Mouse (Mus musculus): ENCODE data around the gene Ackr2. TPM values are rescaled to one million over a fixed set of nuclear protein-coding genes. Genes with fewer than 3 reads are reported as not detected.

The Ackr2 gene
- polyA plus RNA-seq, 1 experiment from 2014 or later = 3.2 TPM

DNA sequence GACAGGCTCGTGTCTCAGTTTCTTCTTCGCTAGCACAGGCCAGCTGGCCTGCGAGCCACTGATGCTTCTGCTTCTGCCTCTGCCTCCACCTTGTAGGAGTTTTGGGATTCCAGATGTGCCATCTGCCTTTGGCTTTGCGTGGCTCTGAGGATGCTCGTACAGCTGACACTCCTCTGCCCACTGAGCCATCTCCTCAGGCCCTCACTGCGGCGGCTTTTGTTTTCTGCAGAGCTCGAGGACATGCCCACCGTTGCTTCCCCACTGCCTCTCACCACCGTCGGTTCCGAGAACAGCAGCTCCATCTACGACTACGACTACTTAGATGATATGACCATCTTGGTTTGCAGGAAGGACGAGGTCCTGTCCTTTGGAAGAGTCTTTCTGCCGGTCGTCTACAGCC, 10.2 kb downstream of the Ackr2 start:
- ATAC-seq = no peak
- no peak overlapping the region for H3K27ac ChIP-seq (ENCODE audit: low read length)
- no peaks in the 10 kb centered on the region for H3K27me3 ChIP-seq (ENCODE audit: control insufficient read depth, insufficient read depth, low read depth, low read length)
- no peak overlapping the region for H3K4me3 ChIP-seq (ENCODE audit: low read depth, low read length)
- no peak overlapping the region for H3K4me2 ChIP-seq (ENCODE audit: low read length)
- H3K9ac ChIP-seq (ENCODE audit: low read depth, low read length) = no peak overlapping the region
- 94% methylated on average over 17 of the region's 17 CpGs for WGBS
- H3K36me3 ChIP-seq (ENCODE audit: control insufficient read depth, insufficient read depth, low read length) = no peaks in the 10 kb centered on the region
- H3K9me3 ChIP-seq (replicated peaks; ENCODE audit: control insufficient read depth, low read length, poor library complexity, severe bottlenecking) = no peaks in the 10 kb centered on the region
- no peaks in the 10 kb centered on the region for H3K4me1 ChIP-seq (ENCODE audit: control insufficient read depth, insufficient read depth, low read length)

- Histone ChIP-seq H3K9ac (ENCODE audit: low read depth, low read length) (no peak overlapping the region), H3K27me3 (ENCODE audit: control insufficient read depth, insufficient read depth, low read depth, low read length) (no peaks in the 10 kb centered on the region), H3K4me3 (ENCODE audit: low read depth, low read length) (no peak overlapping the region), H3K4me1 (ENCODE audit: control insufficient read depth, insufficient read depth, low read length) (no peaks in the 10 kb centered on the region), H3K4me2 (ENCODE audit: low read length) (no peak overlapping the region), H3K36me3 (ENCODE audit: control insufficient read depth, insufficient read depth, low read length) (no peaks in the 10 kb centered on the region), H3K27ac (ENCODE audit: low read length) (no peak overlapping the region), H3K9me3 (replicated peaks; ENCODE audit: control insufficient read depth, low read length, poor library complexity, severe bottlenecking) (no peaks in the 10 kb centered on the region)
- no peak for ATAC-seq
- WGBS = 86% methylated on average over 6 of the region's 6 CpGs
Measured at GRCm38 (mm10) chr9:121909635-121910034, 11.5 kb downstream of the Ackr2 start.

- H3K27me3 ChIP-seq (ENCODE audit: control insufficient read depth, insufficient read depth, low read depth, low read length) = no peaks in the 10 kb centered on the region
- no peaks in the 10 kb centered on the region for H3K4me1 ChIP-seq (ENCODE audit: control insufficient read depth, insufficient read depth, low read length)
- no peak overlapping the region for H3K4me2 ChIP-seq (ENCODE audit: low read length)
- no peaks in the 10 kb centered on the region for H3K9me3 ChIP-seq (replicated peaks; ENCODE audit: control insufficient read depth, low read length, poor library complexity, severe bottlenecking)
- no peaks in the 10 kb centered on the region for H3K36me3 ChIP-seq (ENCODE audit: control insufficient read depth, insufficient read depth, low read length)
- H3K9ac ChIP-seq (ENCODE audit: low read depth, low read length) = no peak overlapping the region
- WGBS = 91% methylated on average over 7 of the region's 7 CpGs
- ATAC-seq = no peak
- no peak overlapping the region for H3K4me3 ChIP-seq (ENCODE audit: low read depth, low read length)
- H3K27ac ChIP-seq (ENCODE audit: low read length) = no peak overlapping the region
Measured at GRCm38 (mm10) chr9:121911196-121911595, 13.0 kb downstream of the Ackr2 start.

- WGBS = 84% methylated on average over 4 of the region's 4 CpGs
- Histone ChIP-seq H3K9ac (ENCODE audit: low read depth, low read length) (no peak overlapping the region), H3K36me3 (ENCODE audit: control insufficient read depth, insufficient read depth, low read length) (no peaks in the 10 kb centered on the region), H3K4me1 (ENCODE audit: control insufficient read depth, insufficient read depth, low read length) (no peaks in the 10 kb centered on the region), H3K27ac (ENCODE audit: low read length) (no peak overlapping the region), H3K4me3 (ENCODE audit: low read depth, low read length) (no peak overlapping the region), H3K4me2 (ENCODE audit: low read length) (no peak overlapping the region), H3K9me3 (replicated peaks; ENCODE audit: control insufficient read depth, low read length, poor library complexity, severe bottlenecking) (no peaks in the 10 kb centered on the region), H3K27me3 (ENCODE audit: control insufficient read depth, insufficient read depth, low read depth, low read length) (no peaks in the 10 kb centered on the region)
- ATAC-seq = no peak
Measured at GRCm38 (mm10) chr9:121912786-121913185, 14.6 kb downstream of the Ackr2 start.

DNA sequence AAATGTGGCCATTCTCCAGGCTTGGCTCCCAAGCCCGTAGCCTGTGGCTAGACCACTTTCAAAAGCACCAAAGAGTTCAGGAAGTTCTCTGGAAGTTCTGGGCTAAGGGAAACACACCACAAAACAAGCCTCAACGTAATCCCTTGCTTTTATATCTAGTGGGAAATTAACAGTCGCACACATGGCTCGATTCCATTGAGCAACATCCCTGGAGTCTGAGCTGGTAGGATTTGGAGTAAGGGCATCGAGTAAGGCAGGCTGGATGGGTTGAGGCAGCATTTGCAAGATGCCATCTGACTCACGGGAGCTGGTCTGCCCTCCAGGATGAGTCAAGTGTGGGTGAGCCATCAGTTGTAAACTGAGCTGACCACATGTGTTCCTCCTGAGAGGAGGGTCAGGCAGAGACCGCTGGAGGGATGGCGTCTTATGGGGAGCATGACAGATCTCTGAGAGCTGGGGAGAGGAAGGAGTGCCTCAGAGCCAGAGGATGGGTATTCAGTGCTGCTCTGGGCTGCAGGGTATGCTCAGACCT, 16.1 kb downstream of the Ackr2 start:
- Histone ChIP-seq H3K27me3 (ENCODE audit: control insufficient read depth, insufficient read depth, low read depth, low read length) (no peaks in the 10 kb centered on the region), H3K27ac (ENCODE audit: low read length) (no peak overlapping the region), H3K4me1 (ENCODE audit: control insufficient read depth, insufficient read depth, low read length) (no peaks in the 10 kb centered on the region), H3K4me2 (ENCODE audit: low read length) (no peak overlapping the region), H3K9ac (ENCODE audit: low read depth, low read length) (no peak overlapping the region), H3K36me3 (ENCODE audit: control insufficient read depth, insufficient read depth, low read length) (no peaks in the 10 kb centered on the region), H3K9me3 (replicated peaks; ENCODE audit: control insufficient read depth, low read length, poor library complexity, severe bottlenecking) (no peaks in the 10 kb centered on the region), H3K4me3 (ENCODE audit: low read depth, low read length) (no peak overlapping the region)
- ATAC-seq = no peak
- 86% methylated on average over 8 of the region's 8 CpGs for WGBS

DNA sequence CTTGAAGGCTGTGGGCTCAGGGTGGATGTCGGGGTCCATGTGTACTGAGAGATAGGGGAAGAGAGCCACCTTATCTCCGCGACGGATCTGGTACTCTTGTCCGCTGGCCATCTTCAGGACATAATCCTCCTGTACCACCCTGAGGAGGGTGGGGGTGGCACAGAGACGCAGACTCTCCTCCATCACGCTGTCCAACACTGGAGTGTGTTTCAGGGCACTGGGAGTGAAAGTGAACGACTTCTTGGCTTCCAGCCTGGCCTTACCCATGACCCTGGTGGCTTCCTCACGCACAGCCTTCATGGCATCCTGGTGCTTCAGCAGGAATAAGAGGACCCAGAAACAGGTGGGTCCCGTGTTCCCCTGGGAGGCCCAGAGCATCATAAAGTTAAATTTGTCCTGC, 16.9 kb downstream of the Ackr2 start:
- 92% methylated on average over 10 of the region's 10 CpGs for WGBS
- no peak for ATAC-seq

GRCm38 (mm10) chr9:121916102-121916501, 17.9 kb downstream of the Ackr2 start, which contains the start of gene Cyp8b1:
Cyp8b1 (minus strand) TSS chr9:121916305.
- Histone ChIP-seq H3K9ac (ENCODE audit: low read depth, low read length) (no peak within 1 kb of the TSS), H3K36me3 (ENCODE audit: control insufficient read depth, insufficient read depth, low read length) (no peaks in the 10 kb centered on the region), H3K27me3 (ENCODE audit: control insufficient read depth, insufficient read depth, low read depth, low read length) (no peaks in the 10 kb centered on the region), H3K4me2 (ENCODE audit: low read length) (no peak within 1 kb of the TSS), H3K4me1 (ENCODE audit: control insufficient read depth, insufficient read depth, low read length) (no peaks in the 10 kb centered on the region), H3K4me3 (ENCODE audit: low read depth, low read length) (no peak within 1 kb of the TSS), H3K27ac (ENCODE audit: low read length) (no peak within 1 kb of the TSS), H3K9me3 (replicated peaks; ENCODE audit: control insufficient read depth, low read length, poor library complexity, severe bottlenecking) (no peaks in the 10 kb centered on the region)
- no peak for ATAC-seq
- WGBS = 86% methylated on average over 8 of the region's 8 CpGs

More for the DNA sequence above, 16.9 kb downstream of the Ackr2 start:
- Histone ChIP-seq H3K27me3 (ENCODE audit: control insufficient read depth, insufficient read depth, low read depth, low read length) (no peaks in the 10 kb centered on the region), H3K36me3 (ENCODE audit: control insufficient read depth, insufficient read depth, low read length) (no peaks in the 10 kb centered on the region), H3K4me3 (ENCODE audit: low read depth, low read length) (no peak overlapping the region), H3K27ac (ENCODE audit: low read length) (no peak overlapping the region), H3K4me1 (ENCODE audit: control insufficient read depth, insufficient read depth, low read length) (no peaks in the 10 kb centered on the region), H3K4me2 (ENCODE audit: low read length) (no peak overlapping the region), H3K9me3 (replicated peaks; ENCODE audit: control insufficient read depth, low read length, poor library complexity, severe bottlenecking) (no peaks in the 10 kb centered on the region), H3K9ac (ENCODE audit: low read depth, low read length) (no peak overlapping the region)

DNA sequence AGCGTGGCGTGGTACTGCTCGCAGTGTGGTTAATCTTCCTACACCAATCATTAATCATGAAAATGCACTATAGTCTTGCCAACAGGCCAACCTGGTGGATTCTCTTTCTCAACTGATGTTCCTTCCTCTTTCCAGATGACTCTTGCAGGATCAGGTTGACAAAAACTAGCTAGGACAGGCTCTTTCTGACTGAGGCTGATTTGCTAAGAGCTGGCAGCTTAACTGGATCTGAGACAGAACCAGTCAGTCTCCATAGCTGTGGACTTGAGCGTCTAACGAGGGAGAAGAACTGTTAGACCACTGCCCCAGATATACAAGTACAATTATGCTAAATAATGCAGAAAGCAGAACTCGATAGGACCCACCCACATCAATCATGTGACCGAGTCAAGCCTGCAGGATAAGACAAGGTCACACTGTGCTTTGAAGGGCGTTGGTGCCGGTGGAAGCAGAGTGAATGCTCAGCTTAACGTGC, 20.9 kb downstream of the Ackr2 start:
- Histone ChIP-seq H3K9ac (ENCODE audit: low read depth, low read length) (no peak overlapping the region), H3K4me3 (ENCODE audit: low read depth, low read length) (no peak overlapping the region), H3K36me3 (ENCODE audit: control insufficient read depth, insufficient read depth, low read length) (no peaks in the 10 kb centered on the region), H3K27ac (ENCODE audit: low read length) (no peak overlapping the region), H3K9me3 (replicated peaks; ENCODE audit: control insufficient read depth, low read length, poor library complexity, severe bottlenecking) (no peaks in the 10 kb centered on the region), H3K4me2 (ENCODE audit: low read length) (no peak overlapping the region), H3K27me3 (ENCODE audit: control insufficient read depth, insufficient read depth, low read depth, low read length) (no peaks in the 10 kb centered on the region), H3K4me1 (ENCODE audit: control insufficient read depth, insufficient read depth, low read length) (no peaks in the 10 kb centered on the region)
- no peak for ATAC-seq
- 80% methylated on average over 10 of the region's 10 CpGs for WGBS

GRCm38 (mm10) chr9:121923443-121923842, 25.3 kb downstream of the Ackr2 start:
- Histone ChIP-seq H3K4me3 (ENCODE audit: low read depth, low read length) (no peak overlapping the region), H3K9me3 (replicated peaks; ENCODE audit: control insufficient read depth, low read length, poor library complexity, severe bottlenecking) (no peaks in the 10 kb centered on the region), H3K36me3 (ENCODE audit: control insufficient read depth, insufficient read depth, low read length) (no peaks in the 10 kb centered on the region), H3K27ac (ENCODE audit: low read length) (no peak overlapping the region), H3K4me1 (ENCODE audit: control insufficient read depth, insufficient read depth, low read length) (no peaks in the 10 kb centered on the region), H3K27me3 (ENCODE audit: control insufficient read depth, insufficient read depth, low read depth, low read length) (no peaks in the 10 kb centered on the region), H3K4me2 (ENCODE audit: low read length) (no peak overlapping the region), H3K9ac (ENCODE audit: low read depth, low read length) (no peak overlapping the region)
- WGBS = 91% methylated on average over 8 of the region's 8 CpGs
- no peak for ATAC-seq

Measured in midbrain, embryonic 16.5 days (tissue).